Mouse (Mus musculus) neural tube, embryonic 11.5 days (tissue): ENCODE results near the gene Sf3b1. TPM values are rescaled to one million over a fixed set of nuclear protein-coding genes. Genes with fewer than 3 reads are reported as not detected.
A peak's percentile ranks its signal among the peaks of the same experiment; 100 is the strongest.

Source experiments
- ATAC-seq: fragments of 200-750 bp; cut with Nextera tagmentation; 2 replicates; pipeline ENCODE4 v1.8.0; 2017; ENCODE audit warnings: moderate number of reproducible peaks, mild to moderate bottlenecking, moderate TSS enrichment, moderate library complexity; ENCODE audit not compliant: insufficient read depth, low FRiP score, low TSS enrichment
- DNase-seq: peaks from one replicate; pipeline ENCODE4 v3.0.0-alpha.2; 2015; ENCODE audit warnings: low spot score
- H3K27ac ChIP-seq: fragments of 300-500 bp; sonication (generic); 2 replicates; pipeline ENCODE4 v1.5.1; 2014; ENCODE audit warnings: low read depth, mild to moderate bottlenecking, low read length
- H3K27me3 ChIP-seq: fragments of 300-500 bp; sonication (generic); 2 replicates; pipeline ENCODE4 v1.6.1; 2014; ENCODE audit warnings: mild to moderate bottlenecking, low read length, mixed read lengths; ENCODE audit not compliant: control insufficient read depth, insufficient read depth
- H3K36me3 ChIP-seq: fragments of 300-500 bp; sonication (generic); 2 replicates; pipeline ENCODE4 v1.6.1; 2014; ENCODE audit warnings: mild to moderate bottlenecking, low read length, moderate library complexity, mixed read lengths; ENCODE audit not compliant: control insufficient read depth, insufficient read depth
- H3K4me1 ChIP-seq: fragments of 300-500 bp; sonication (generic); 2 replicates; pipeline ENCODE4 v1.6.1; 2014; ENCODE audit warnings: low read length, mixed read lengths; ENCODE audit not compliant: control insufficient read depth, insufficient read depth
- H3K4me2 ChIP-seq: fragments of 300-500 bp; sonication (generic); 2 replicates; pipeline ENCODE4 v1.6.1; 2014; ENCODE audit warnings: low read depth, mild to moderate bottlenecking, moderate library complexity
- H3K4me3 ChIP-seq: fragments of 300-500 bp; sonication (generic); 2 replicates; pipeline ENCODE4 v1.5.1; 2014; ENCODE audit warnings: low read depth, low read length
- H3K9ac ChIP-seq: fragments of 300-500 bp; sonication (generic); 2 replicates; pipeline ENCODE4 v1.6.1; 2014; ENCODE audit warnings: mild to moderate bottlenecking, low read length
- H3K9me3 ChIP-seq: fragments of 300-500 bp; sonication (generic); 2 replicates; pipeline ENCODE4 v1.6.1; 2016; ENCODE audit warnings: low read length; ENCODE audit not compliant: control insufficient read depth
- WGBS: fragments of 180-500 bp; shearing (Covaris S2); extraction: QIAGEN DNeasy Blood & Tissue Kit; methylation state at CpG from one replicate; pipeline ENCODE4 v1.1.7; 2014; 5-methylcytosine and 5-hydroxymethylcytosine counted together
- polyA plus RNA-seq: library from polyadenylated mRNA; unstranded; fragments of >200 nt; fragmentation: Nextera tagmentation; extraction: Ambion mirVana; gene quantifications from 2 replicates; pipeline ENCODE4 v1.2.1, GENCODE M21; 2014

Gene Sf3b1
- polyA plus RNA-seq, 1 experiment from 2014 or later: 336 TPM

GRCm38 (mm10) chr1:55041691-55042090 lies 14.4 kb upstream of the Sf3b1 start:
- no peaks in the 10 kb centered on the region for H3K36me3 ChIP-seq
- H3K4me2 ChIP-seq: no peak overlapping the region
- H3K9me3 ChIP-seq: no peaks in the 10 kb centered on the region
- H3K27ac ChIP-seq: no peak overlapping the region
- ATAC-seq (no peak), DNase-seq (no peak)
- 87% methylated on average over 4 of the region's 4 CpGs for WGBS
- H3K27me3 ChIP-seq: no peaks in the 10 kb centered on the region
- no peak overlapping the region for H3K9ac ChIP-seq
- no peaks in the 10 kb centered on the region for H3K4me1 ChIP-seq
- no peak overlapping the region for H3K4me3 ChIP-seq

GRCm38 (mm10) chr1:55039944-55040343 lies 12.7 kb upstream of the Sf3b1 start:
- Histone ChIP-seq H3K9ac (no peak overlapping the region), H3K4me1 (no peaks in the 10 kb centered on the region), H3K36me3 (no peaks in the 10 kb centered on the region), H3K9me3 (no peaks in the 10 kb centered on the region), H3K4me3 (no peak overlapping the region), H3K27ac (no peak overlapping the region), H3K27me3 (no peaks in the 10 kb centered on the region), H3K4me2 (no peak overlapping the region)
- 97% methylated on average over 1 of the region's 1 CpGs for WGBS
- ATAC-seq: no peak
- DNase-seq: no peak

- H3K27ac ChIP-seq: no peak overlapping the region
- DNase-seq (no peak), ATAC-seq (no peak)
- H3K36me3 ChIP-seq: no peaks in the 10 kb centered on the region
- H3K27me3 ChIP-seq: no peaks in the 10 kb centered on the region
- no peak overlapping the region for H3K4me2 ChIP-seq
- H3K9me3 ChIP-seq: no peaks in the 10 kb centered on the region
- no peaks in the 10 kb centered on the region for H3K4me1 ChIP-seq
- no peak overlapping the region for H3K9ac ChIP-seq
- no peak overlapping the region for H3K4me3 ChIP-seq
Observed at GRCm38 (mm10) chr1:55031026-55031779, 3.9 kb upstream of the Sf3b1 start.

- DNase-seq (no peak), ATAC-seq (no peak)
- Histone ChIP-seq H3K36me3 (no peaks in the 10 kb centered on the region), H3K9ac (no peak overlapping the region), H3K4me3 (no peak overlapping the region), H3K27me3 (no peaks in the 10 kb centered on the region), H3K4me2 (no peak overlapping the region), H3K4me1 (peaks cover 3% of the 10 kb centered on the region; the same call in 1 of the 2 replicates), H3K9me3 (no peaks in the 10 kb centered on the region), H3K27ac (no peak overlapping the region)
- 78% methylated on average over 4 of the region's 4 CpGs for WGBS
Observed at GRCm38 (mm10) chr1:55029446-55029845, 2.2 kb upstream of the Sf3b1 start.

- ATAC-seq: no peak
- Histone ChIP-seq H3K27me3 (no peaks in the 10 kb centered on the region), H3K4me2 (no peak overlapping the region), H3K9me3 (no peaks in the 10 kb centered on the region), H3K36me3 (no peaks in the 10 kb centered on the region), H3K4me3 (no peak overlapping the region), H3K27ac (no peak overlapping the region), H3K9ac (no peak overlapping the region), H3K4me1 (peaks cover 3% of the 10 kb centered on the region; the same call in 1 of the 2 replicates)
- 89% methylated on average over 11 of the region's 11 CpGs for WGBS
- no peak for DNase-seq
Observed at GRCm38 (mm10) chr1:55028512-55029249, 1.4 kb upstream of the Sf3b1 start.

- ATAC-seq: 0 out of 2 replicates have a peak, but pooled peaks have one; percentile 6
- H3K4me3 ChIP-seq: peak overlapping the region; percentile 98; the same call in 1 of the 2 replicates
Observed at GRCm38 (mm10) chr1:55027966-55028365, 685 bp upstream of the Sf3b1 start.

GRCm38 (mm10) chr1:55026444-55027252 lies 633 bp downstream of the Sf3b1 start:
- ATAC-seq: peak; percentile 70
- WGBS: under 1% methylated on average over 55 of the region's 55 CpGs
- Histone ChIP-seq H3K4me3 (peak overlapping the region; percentile 98), H3K4me2 (peak overlapping the region; percentile 57), H3K9me3 (no peaks in the 10 kb centered on the region), H3K27me3 (no peaks in the 10 kb centered on the region), H3K4me1 (peaks cover 3% of the 10 kb centered on the region; the same call in 1 of the 2 replicates), H3K36me3 (no peaks in the 10 kb centered on the region), H3K27ac (peak overlapping the region; percentile 92), H3K9ac (peak overlapping the region; percentile 99)
- no peak for DNase-seq

More at GRCm38 (mm10) chr1:55027966-55028365, 685 bp upstream of the Sf3b1 start:
- 88% methylated on average over 1 of the region's 1 CpGs for WGBS
- Histone ChIP-seq H3K27me3 (no peaks in the 10 kb centered on the region), H3K9ac (no peak overlapping the region), H3K27ac (no peak overlapping the region), H3K4me1 (peaks cover 3% of the 10 kb centered on the region; the same call in 1 of the 2 replicates), H3K4me2 (peak overlapping the region; percentile 29; the same call in 1 of the 2 replicates), H3K36me3 (no peaks in the 10 kb centered on the region), H3K9me3 (no peaks in the 10 kb centered on the region)
- no peak for DNase-seq

GRCm38 (mm10) chr1:55025656-55026430 lies 1.4 kb downstream of the Sf3b1 start:
- H3K9me3 ChIP-seq: no peaks in the 10 kb centered on the region
- no peak overlapping the region for H3K27ac ChIP-seq
- DNase-seq: peak; percentile 17
- H3K4me3 ChIP-seq: peak overlapping the region; percentile 98
- no peaks in the 10 kb centered on the region for H3K27me3 ChIP-seq
- WGBS: 21% methylated on average over 10 of the region's 10 CpGs
- peak overlapping the region; percentile 99 for H3K9ac ChIP-seq
- H3K36me3 ChIP-seq: no peaks in the 10 kb centered on the region
- peak overlapping the region; percentile 57 for H3K4me2 ChIP-seq
- ATAC-seq: no peak
- peaks cover 3% of the 10 kb centered on the region; the same call in 1 of the 2 replicates for H3K4me1 ChIP-seq
